Mouse (Mus musculus) C2C12 (cell line): ENCODE measurements around the gene Alad.

ENCODE experiments used
- CTCF ChIP-seq: IDR thresholded peaks from one replicate; pipeline ENCODE4 v1.5.1; 2011; ENCODE audit not compliant: control insufficient read depth, insufficient read depth, insufficient read length
- MAX ChIP-seq: IDR thresholded peaks from one replicate; pipeline ENCODE4 v1.6.1; 2011; ENCODE audit warnings: mild to moderate bottlenecking, control low read depth
- MYOD1 ChIP-seq: IDR thresholded peaks from one replicate; pipeline ENCODE4 v1.6.1; 2011; ENCODE audit warnings: low read depth; ENCODE audit not compliant: control insufficient read depth, insufficient read length
- USF1 ChIP-seq: IDR thresholded peaks from one replicate; pipeline ENCODE4 v1.6.1; 2011; ENCODE audit warnings: low read depth, mild to moderate bottlenecking, control low read depth, moderate library complexity

GRCm38 (mm10) chr4:62526256-62526655, 6.5 kb upstream of the Alad start:
- TF ChIP-seq CTCF: no peak
- no peak for TF ChIP-seq USF1
- TF ChIP-seq MYOD1: no peak
- TF ChIP-seq MAX: no peak
